ENCODE assay signal across 1 mouse cellular context in genomic region chr10:93938844-93939271, GRCm38 (mm10).
TF ChIP-seq lines count a peak whose summit lies in the region.

No protein-coding gene starts in this region.

TF ChIP-seq in CH12.LX, 34 proteins besides CTCF, POLR2A, EP300 and RAD21 (continued from another document):
- TF ChIP-seq MAFK (IDR thresholded peaks at IDR 0.05; ENCODE audit: insufficient replicate concordance, low read length) (no peak), IRF4 (IDR thresholded peaks at IDR 0.05; ENCODE audit: low read depth, low read length) (no peak), ETS1 (conservative IDR thresholded peaks at IDR 0.05; ENCODE audit: low read depth, low read length) (no peak), ZMIZ1 (IDR thresholded peaks at IDR 0.05; ENCODE audit: low read depth, low read length) (no peak)
TF ChIP-seq in CH12.LX: peak in this region for 7.
